Mouse (Mus musculus): ENCODE results near the gene Nip7. TPM values are rescaled to one million over a fixed set of nuclear protein-coding genes. Genes with fewer than 3 reads are reported as not detected.
"Not testable (repeated sequence)": the region's sequence is repeated elsewhere in the genome, so short reads cannot be mapped to it uniquely, and the experiment has no call there.

The Nip7 gene
- polyA plus RNA-seq, 1 experiment from 2014 or later, result 98.6 TPM

DNA sequence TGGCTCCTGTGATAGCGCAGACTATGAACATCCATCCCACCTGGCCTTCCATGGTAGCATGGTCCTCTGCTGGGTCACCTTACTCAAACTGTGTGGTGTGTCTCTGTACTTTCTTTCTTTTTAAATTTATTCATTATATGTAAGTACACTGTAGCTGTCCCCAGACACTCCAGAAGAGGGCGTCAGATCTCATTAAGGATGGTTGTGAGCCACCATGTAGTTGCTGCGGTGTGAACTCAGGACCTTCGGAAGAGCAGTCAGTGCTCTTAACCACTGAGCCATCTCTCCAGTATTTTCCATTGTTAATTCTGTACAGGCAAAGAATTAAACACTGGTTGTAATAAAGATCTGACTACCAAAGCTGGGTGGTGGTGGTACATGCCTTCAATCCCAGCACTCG, 51.4 kb downstream of the Nip7 start:
- WGBS, result 99% methylated on average over 5 of the region's 5 CpGs
- ATAC-seq (ENCODE audit: low FRiP score); H3K4me1 ChIP-seq (replicated peaks; ENCODE audit: control insufficient read depth, insufficient read depth, low read length); H3K9ac ChIP-seq (ENCODE audit: low read depth, low read length); H3K27me3 ChIP-seq (ENCODE audit: control insufficient read depth, insufficient read depth, low read length); H3K4me2 ChIP-seq (replicated peaks; ENCODE audit: low read depth, low read length); DNase-seq (ENCODE audit: low spot score); H3K4me3 ChIP-seq (ENCODE audit: low read depth, low read length); H3K36me3 ChIP-seq (ENCODE audit: control insufficient read depth, insufficient read depth, low read length); H3K9me3 ChIP-seq (ENCODE audit: control insufficient read depth, low read length); H3K27ac ChIP-seq (ENCODE audit: low read depth, low read length): not testable (repeated sequence)

DNA sequence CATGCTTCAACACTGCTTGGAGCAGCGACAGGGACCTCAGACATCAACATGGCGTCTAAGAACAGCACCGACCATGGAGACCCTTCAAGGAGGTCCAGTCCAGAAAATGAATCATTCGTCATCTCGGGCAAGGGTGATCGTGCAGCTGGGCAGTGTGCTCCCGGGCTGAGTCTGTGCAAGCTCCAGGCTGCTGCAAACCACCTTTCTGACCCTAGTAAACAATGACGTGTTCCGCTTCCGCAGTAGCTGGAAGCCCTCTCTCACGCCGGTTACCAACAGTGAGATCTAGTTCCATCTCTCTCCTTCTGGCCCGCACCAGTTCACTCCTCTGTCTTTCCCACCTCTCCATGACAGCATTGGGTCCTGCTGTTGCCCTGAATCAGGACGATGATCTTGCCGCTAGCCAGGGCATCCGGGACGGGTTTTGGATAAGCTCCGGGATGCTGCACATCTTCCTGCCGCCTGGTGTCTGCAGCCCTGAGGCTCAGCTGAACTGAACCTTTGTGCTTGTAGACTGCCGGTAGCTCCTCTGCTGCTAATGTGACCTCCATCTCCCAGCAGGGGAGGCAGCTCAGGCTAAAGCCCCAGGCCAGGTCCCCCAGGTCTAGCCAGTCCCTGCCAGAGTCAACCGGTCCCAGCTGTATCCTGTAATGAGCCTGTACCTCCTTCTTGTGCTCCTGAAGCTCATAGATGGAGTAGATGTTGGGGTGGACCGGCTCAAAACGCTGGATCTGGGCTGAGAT, 52.5 kb downstream of the Nip7 start:
- H3K36me3 ChIP-seq (ENCODE audit: control insufficient read depth, insufficient read depth, low read length), result no peaks in the 10 kb centered on the region
- no peaks in the 10 kb centered on the region for H3K27me3 ChIP-seq (ENCODE audit: control insufficient read depth, insufficient read depth, low read length)
- no peak overlapping the region for H3K9ac ChIP-seq (ENCODE audit: low read depth, low read length)
- H3K4me1 ChIP-seq (replicated peaks; ENCODE audit: control insufficient read depth, insufficient read depth, low read length), result no peaks in the 10 kb centered on the region
- WGBS, result 72% methylated on average over 23 of the region's 23 CpGs
- DNase-seq (ENCODE audit: low spot score) (no peak), ATAC-seq (ENCODE audit: low FRiP score) (no peak)
- H3K27ac ChIP-seq (ENCODE audit: low read depth, low read length), result no peak overlapping the region
- no peak overlapping the region; the same call in 1 of the 2 replicates for H3K4me2 ChIP-seq (replicated peaks; ENCODE audit: low read depth, low read length)
- no peaks in the 10 kb centered on the region for H3K9me3 ChIP-seq (ENCODE audit: control insufficient read depth, low read length)
- no peak overlapping the region for H3K4me3 ChIP-seq (ENCODE audit: low read depth, low read length)

DNA sequence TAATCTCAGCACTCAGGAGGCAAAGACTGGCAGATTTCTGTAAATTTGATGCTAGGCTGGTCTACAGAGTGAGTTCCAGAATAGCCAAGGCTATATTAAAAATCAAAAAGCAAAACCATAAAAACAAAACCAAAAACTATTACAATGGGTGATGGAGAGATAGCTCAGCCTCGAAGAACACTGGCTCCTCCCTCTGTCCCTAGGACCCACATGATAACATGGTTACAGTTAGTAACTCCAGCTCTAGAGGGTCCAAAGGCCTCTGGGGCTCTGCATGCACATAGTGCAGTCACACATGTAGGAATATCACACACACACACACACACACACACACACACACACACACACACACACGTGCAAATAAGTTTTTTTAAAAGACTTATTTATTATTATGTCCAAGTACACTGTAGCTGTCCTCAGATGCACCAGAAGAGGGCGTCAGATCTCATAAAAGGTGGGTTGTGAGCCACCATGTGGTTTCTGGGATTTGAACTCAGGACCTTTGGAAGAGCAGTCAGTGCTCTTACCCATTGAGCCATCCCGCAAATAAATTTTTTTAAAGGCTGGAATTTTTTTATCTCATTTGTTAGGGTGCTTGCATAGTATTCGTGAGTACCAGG, 53.2 kb downstream of the Nip7 start:
- no peak overlapping the region for H3K27ac ChIP-seq (ENCODE audit: low read depth, low read length)
- no peaks in the 10 kb centered on the region for H3K27me3 ChIP-seq (ENCODE audit: control insufficient read depth, insufficient read depth, low read length)
- 80% methylated on average over 5 of the region's 5 CpGs for WGBS
- H3K36me3 ChIP-seq (ENCODE audit: control insufficient read depth, insufficient read depth, low read length), result no peaks in the 10 kb centered on the region
- no peak overlapping the region for H3K4me2 ChIP-seq (replicated peaks; ENCODE audit: low read depth, low read length)
- ATAC-seq (ENCODE audit: low FRiP score) (no peak), DNase-seq (ENCODE audit: low spot score) (no peak)
- no peak overlapping the region for H3K4me3 ChIP-seq (ENCODE audit: low read depth, low read length)
- H3K4me1 ChIP-seq (replicated peaks; ENCODE audit: control insufficient read depth, insufficient read depth, low read length), result no peaks in the 10 kb centered on the region
- no peaks in the 10 kb centered on the region for H3K9me3 ChIP-seq (ENCODE audit: control insufficient read depth, low read length)
- no peak overlapping the region for H3K9ac ChIP-seq (ENCODE audit: low read depth, low read length)

Other genes with a start within 250 kb of the Nip7 start
- gene Has3, start 186.6 kb upstream of the Nip7 start, polyA plus RNA-seq (2014; fragmentation: Nextera tagmentation; extraction: Ambion mirVana), result 0.29 and 0.39 TPM in 2 replicates
- gene Utp4, start 163.2 kb upstream of the Nip7 start, polyA plus RNA-seq (2014; fragmentation: Nextera tagmentation; extraction: Ambion mirVana), result 65.7 and 73.0 TPM in 2 replicates
- gene Sntb2, start 121.1 kb upstream of the Nip7 start, polyA plus RNA-seq (2014; fragmentation: Nextera tagmentation; extraction: Ambion mirVana), result 7.5 and 9.9 TPM in 2 replicates
- 98.8 and 101 TPM in 2 replicates for gene Vps4a, start 25.7 kb upstream of the Nip7 start, polyA plus RNA-seq (2014; fragmentation: Nextera tagmentation; extraction: Ambion mirVana)
- 41.1 and 45.6 TPM in 2 replicates for gene Pdf, start 8.3 kb upstream of the Nip7 start, polyA plus RNA-seq (2014; fragmentation: Nextera tagmentation; extraction: Ambion mirVana)
- 40.8 and 42.2 TPM in 2 replicates for gene Cog8, start 188 bp upstream of the Nip7 start, polyA plus RNA-seq (2014; fragmentation: Nextera tagmentation; extraction: Ambion mirVana)
- not detected in 2 replicates for gene Tmed6, start 8.8 kb downstream of the Nip7 start, polyA plus RNA-seq (2014; fragmentation: Nextera tagmentation; extraction: Ambion mirVana)
- gene Terf2, start 39.7 kb downstream of the Nip7 start, polyA plus RNA-seq (2014; fragmentation: Nextera tagmentation; extraction: Ambion mirVana), result 16.1 and 18.8 TPM in 2 replicates
- 165 and 176 TPM in 2 replicates for gene Cyb5b, start 93.8 kb downstream of the Nip7 start, polyA plus RNA-seq (2014; fragmentation: Nextera tagmentation; extraction: Ambion mirVana)
- gene Nfat5, start 236.6 kb downstream of the Nip7 start, polyA plus RNA-seq (2014; fragmentation: Nextera tagmentation; extraction: Ambion mirVana), result 10.1 and 14.7 TPM in 2 replicates